ENCODE assay signal across 9 mouse cellular contexts in genomic region chr12:117053851-117054769, GRCm38 (mm10).
A peak's percentile ranks its signal among the peaks of the same experiment; 100 is the strongest.
DNase-seq lines count a peak whose midpoint lies in the region; ATAC-seq lines count a peak whose summit lies in the region.
"Had no signal": no experiment of that assay in that cellular context is flagged by ENCODE, and none has a peak within 500 bp of the region (broad histone marks: within the 10 kb centered on the region; RNA-seq: fewer than 3 reads in every experiment).

No protein-coding gene starts in this region.

- no peaks in the 10 kb centered on the region for H3K36me3 ChIP-seq in kidney, embryonic 14.5 days (ENCODE audit: control insufficient read depth, insufficient read depth, low read length)
- H3K36me3 ChIP-seq in embryonic facial prominence, embryonic 14.5 days (ENCODE audit: control insufficient read depth, insufficient read depth, low read length): no peaks in the 10 kb centered on the region
- no peaks in the 10 kb centered on the region for H3K36me3 ChIP-seq in neural tube, embryonic 11.5 days (ENCODE audit: control insufficient read depth, insufficient read depth, low read length)
- H3K36me3 ChIP-seq: G1E had no signal

- peak; percentile 43; the same call in 1 of the 2 replicates for ATAC-seq in kidney, embryonic 14.5 days (ENCODE audit: low FRiP score, low TSS enrichment)
- peak; percentile 75; the same call in 1 of the 2 replicates for ATAC-seq in embryonic facial prominence, embryonic 14.5 days (ENCODE audit: low read depth)
- peak; percentile 86 for ATAC-seq in neural tube, embryonic 11.5 days (ENCODE audit: insufficient read depth, low FRiP score, low TSS enrichment)

- DNase-seq in kidney, adult 11 months: no peak
- peak; percentile 59 for DNase-seq in embryonic facial prominence, embryonic 14.5 days (ENCODE audit: low spot score)
- DNase-seq in layer of hippocampus, adult 8-10 months (ENCODE audit: low spot score in 2 of 2): peak; percentile 34 to 35
- DNase-seq in neural tube, embryonic 11.5 days (ENCODE audit: low spot score): peak; percentile 60
- no peak for DNase-seq in cerebellum, adult 9-11 months
- DNase-seq in spleen, postnatal 36 days (ENCODE audit: low spot score in 2 of 2): no peak
- no peak for DNase-seq in urinary bladder, postnatal 25 days (ENCODE audit: low spot score)

- H3K9me3 ChIP-seq in kidney, embryonic 14.5 days (ENCODE audit: control insufficient read depth, low read length): no peaks in the 10 kb centered on the region
- H3K9me3 ChIP-seq in embryonic facial prominence, embryonic 14.5 days (ENCODE audit: control insufficient read depth, low read length): no peaks in the 10 kb centered on the region
- no peaks in the 10 kb centered on the region for H3K9me3 ChIP-seq in neural tube, embryonic 11.5 days (ENCODE audit: control insufficient read depth, low read length)

- 0 out of 2 replicates have a peak overlapping the region, but pooled peaks have one; percentile 28 for H3K9ac ChIP-seq in kidney, embryonic 14.5 days (ENCODE audit: low read depth, low read length)
- no peak overlapping the region for H3K9ac ChIP-seq in embryonic facial prominence, embryonic 14.5 days (ENCODE audit: low read depth, low read length)
- peak overlapping the region; percentile 35 for H3K9ac ChIP-seq in neural tube, embryonic 11.5 days (ENCODE audit: low read length)

- H3K4me3 ChIP-seq in kidney, embryonic 14.5 days (ENCODE audit: low read length): no peak overlapping the region
- H3K4me3 ChIP-seq in embryonic facial prominence, embryonic 14.5 days (ENCODE audit: low read depth, low read length): no peak overlapping the region; the same call in 1 of the 2 replicates
- no peak overlapping the region for H3K4me3 ChIP-seq in neural tube, embryonic 11.5 days (ENCODE audit: low read depth, low read length)

- no peaks in the 10 kb centered on the region for H3K4me1 ChIP-seq in kidney, embryonic 14.5 days (ENCODE audit: control insufficient read depth, insufficient read depth, low read length)
- no peaks in the 10 kb centered on the region for H3K4me1 ChIP-seq in embryonic facial prominence, embryonic 14.5 days (ENCODE audit: control insufficient read depth, insufficient read depth, low read length)
- peaks cover 9% of the 10 kb centered on the region for H3K4me1 ChIP-seq in neural tube, embryonic 11.5 days (ENCODE audit: control insufficient read depth, insufficient read depth, low read length)

- H3K4me2 ChIP-seq in kidney, embryonic 14.5 days (replicated peaks; ENCODE audit: low read depth, low read length): 0 out of 2 replicates have a peak overlapping the region, but pooled peaks have one; percentile 12
- H3K4me2 ChIP-seq in embryonic facial prominence, embryonic 14.5 days (ENCODE audit: low read depth, low read length): peak overlapping the region; percentile 32
- peak overlapping the region; percentile 22 for H3K4me2 ChIP-seq in neural tube, embryonic 11.5 days (ENCODE audit: low read depth)

- H3K27ac ChIP-seq in kidney, embryonic 14.5 days (ENCODE audit: low read depth, low read length): no peak overlapping the region
- H3K27ac ChIP-seq in embryonic facial prominence, embryonic 14.5 days (replicated peaks; ENCODE audit: low read depth, low read length): no peak overlapping the region
- peak overlapping the region; percentile 73 for H3K27ac ChIP-seq in neural tube, embryonic 11.5 days (ENCODE audit: low read depth, low read length)

- no peaks in the 10 kb centered on the region for H3K27me3 ChIP-seq in kidney, embryonic 14.5 days (ENCODE audit: control insufficient read depth, insufficient read depth, low read length)
- H3K27me3 ChIP-seq in embryonic facial prominence, embryonic 14.5 days (replicated peaks; ENCODE audit: control insufficient read depth, insufficient read depth, low read length): no peaks in the 10 kb centered on the region
- no peaks in the 10 kb centered on the region for H3K27me3 ChIP-seq in neural tube, embryonic 11.5 days (ENCODE audit: control insufficient read depth, insufficient read depth, low read length)

- WGBS in kidney, embryonic 14.5 days: 32% methylated on average over 21 of the region's 21 CpGs
- WGBS in embryonic facial prominence, embryonic 14.5 days: 28% methylated on average over 21 of the region's 21 CpGs
- 22% methylated on average over 21 of the region's 21 CpGs for WGBS in neural tube, embryonic 11.5 days

Comparison
In these comparisons a context has a peak if more than half of its experiments do, and no peak if none do; other contexts are left out.
1. DNase-seq: peak in embryonic facial prominence, embryonic 14.5 days (single experiment), layer of hippocampus, adult 8-10 months (2 of 2) and neural tube, embryonic 11.5 days (single experiment); none in kidney, adult 11 months (single experiment), cerebellum, adult 9-11 months (single experiment), spleen, postnatal 36 days (0 of 2) and urinary bladder, postnatal 25 days (single experiment).
2. Peak in every context shown above with its lines, with median percentiles within 50 percentile points of each other: ATAC-seq and H3K4me2 ChIP-seq.